Mouse (Mus musculus): ENCODE data around the gene Itpk1. TPM values are rescaled to one million over a fixed set of nuclear protein-coding genes. Genes with fewer than 3 reads are reported as not detected.

Itpk1 gene
- polyA plus RNA-seq, 1 experiment from 2014 or later = 8.8 TPM

DNA sequence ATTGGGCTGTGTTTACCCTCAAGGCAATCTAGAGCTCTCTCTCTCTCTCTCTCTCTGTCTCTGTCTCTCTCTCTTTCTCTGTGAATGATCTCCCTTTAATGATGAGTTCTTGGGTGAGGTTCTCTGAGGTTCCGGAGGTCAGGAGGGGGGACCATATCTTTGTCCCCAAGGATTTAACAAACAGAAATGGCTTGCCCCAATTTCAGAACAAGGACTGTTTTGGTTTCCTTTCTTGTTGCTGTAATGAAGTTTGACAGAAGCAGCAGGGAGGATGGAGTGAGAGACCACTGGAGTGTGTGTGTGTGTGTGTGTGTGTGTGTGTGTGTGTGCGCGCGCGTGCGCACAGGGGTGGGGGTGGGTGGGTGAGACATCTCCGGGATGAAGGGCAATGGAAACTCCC, 163.6 kb downstream of the Itpk1 start:
- no peaks in the 10 kb centered on the region for H3K9me3 ChIP-seq (replicated peaks; ENCODE audit: control insufficient read depth, low read length)
- no peak for ATAC-seq (replicated peaks; ENCODE audit: extremely low read depth, insufficient read depth, low FRiP score)
- no peak overlapping the region for H3K27ac ChIP-seq (ENCODE audit: low read length)
- no peak overlapping the region for H3K4me3 ChIP-seq (ENCODE audit: low read length)
- no peak overlapping the region for H3K9ac ChIP-seq (ENCODE audit: low read length)
- H3K36me3 ChIP-seq (ENCODE audit: control insufficient read depth, insufficient read depth) = no peaks in the 10 kb centered on the region
- H3K4me1 ChIP-seq (ENCODE audit: control insufficient read depth, insufficient read depth, low read length) = no peaks in the 10 kb centered on the region
- WGBS = 91% methylated on average over 7 of the region's 7 CpGs
- H3K27me3 ChIP-seq (ENCODE audit: control insufficient read depth, insufficient read depth, low read length) = no peaks in the 10 kb centered on the region
- H3K4me2 ChIP-seq (ENCODE audit: low read depth, low read length) = no peak overlapping the region

DNA sequence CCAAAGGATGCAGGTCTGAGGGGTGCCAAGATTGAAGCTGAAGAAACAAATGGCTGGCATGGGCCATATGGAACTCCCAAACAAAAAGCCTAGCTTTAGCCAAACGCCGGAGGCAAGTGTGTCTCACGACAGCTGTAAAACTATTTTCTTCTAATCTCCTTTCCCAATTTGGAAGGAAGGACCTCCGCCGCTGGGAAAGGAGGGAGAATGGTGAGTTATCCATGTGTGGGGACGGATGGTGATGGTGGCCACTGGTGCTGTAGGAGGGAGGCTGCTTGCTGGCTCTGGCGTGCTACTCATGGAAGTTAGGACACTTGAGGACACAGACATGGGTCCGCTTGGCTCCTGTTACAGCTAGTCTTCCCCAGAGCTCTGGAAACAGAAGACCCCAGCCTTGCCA, 164.5 kb downstream of the Itpk1 start:
- Histone ChIP-seq H3K36me3 (ENCODE audit: control insufficient read depth, insufficient read depth) (no peaks in the 10 kb centered on the region), H3K9ac (ENCODE audit: low read length) (no peak overlapping the region), H3K27me3 (ENCODE audit: control insufficient read depth, insufficient read depth, low read length) (no peaks in the 10 kb centered on the region), H3K9me3 (replicated peaks; ENCODE audit: control insufficient read depth, low read length) (no peaks in the 10 kb centered on the region), H3K27ac (ENCODE audit: low read length) (no peak overlapping the region), H3K4me2 (ENCODE audit: low read depth, low read length) (no peak overlapping the region), H3K4me3 (ENCODE audit: low read length) (no peak overlapping the region), H3K4me1 (ENCODE audit: control insufficient read depth, insufficient read depth, low read length) (no peaks in the 10 kb centered on the region)
- no peak for ATAC-seq (replicated peaks; ENCODE audit: extremely low read depth, insufficient read depth, low FRiP score)
- 57% methylated on average over 8 of the region's 8 CpGs for WGBS

DNA sequence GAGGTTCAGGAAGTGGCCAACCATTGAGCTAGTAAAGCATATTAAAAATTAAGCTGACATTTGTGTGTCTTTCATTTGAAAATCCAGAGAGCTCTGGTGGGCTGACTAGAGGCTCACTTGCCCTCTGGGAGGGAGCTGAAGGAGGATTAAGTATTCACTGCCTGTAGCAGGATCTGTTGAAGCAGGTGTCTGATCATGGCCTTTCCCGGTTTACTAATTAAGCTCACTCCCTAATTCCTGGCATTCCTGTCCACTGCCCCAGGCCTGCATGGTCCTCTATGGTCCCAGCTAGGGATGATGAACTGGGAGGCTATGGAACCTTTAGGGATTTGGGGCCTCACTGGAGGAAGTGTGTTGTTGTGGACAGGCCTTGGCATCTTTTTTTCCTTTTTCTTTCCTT, 168.9 kb downstream of the Itpk1 start:
- no peak overlapping the region for H3K9ac ChIP-seq (ENCODE audit: low read length)

DNA sequence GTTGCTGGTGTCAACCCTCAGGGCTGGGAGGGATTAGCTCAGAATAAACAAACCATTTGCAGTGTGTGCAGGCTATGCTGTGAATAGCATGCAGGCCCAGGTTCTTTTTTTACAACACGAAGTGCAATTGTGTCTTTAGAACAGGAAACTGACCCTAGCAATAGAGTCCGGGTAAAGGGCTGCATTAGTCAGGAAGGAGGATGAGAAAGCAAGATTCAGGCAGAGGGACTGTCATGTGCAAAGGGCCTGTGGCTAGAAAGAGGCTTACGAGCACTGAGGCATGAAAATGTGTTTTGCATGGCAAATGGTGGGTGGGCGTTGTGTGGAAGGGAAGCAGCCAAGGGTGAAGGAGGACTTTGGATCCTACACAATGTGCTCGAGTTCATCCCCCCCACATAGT, 176.7 kb downstream of the Itpk1 start:
- Histone ChIP-seq H3K4me1 (ENCODE audit: control insufficient read depth, insufficient read depth, low read length) (no peaks in the 10 kb centered on the region), H3K4me2 (ENCODE audit: low read depth, low read length) (no peak overlapping the region), H3K27me3 (ENCODE audit: control insufficient read depth, insufficient read depth, low read length) (no peaks in the 10 kb centered on the region), H3K9me3 (replicated peaks; ENCODE audit: control insufficient read depth, low read length) (no peaks in the 10 kb centered on the region), H3K4me3 (ENCODE audit: low read length) (no peak overlapping the region), H3K9ac (ENCODE audit: low read length) (no peak overlapping the region), H3K27ac (ENCODE audit: low read length) (no peak overlapping the region), H3K36me3 (ENCODE audit: control insufficient read depth, insufficient read depth) (no peaks in the 10 kb centered on the region)
- ATAC-seq (replicated peaks; ENCODE audit: extremely low read depth, insufficient read depth, low FRiP score) = no peak
- WGBS = 69% methylated on average over 5 of the region's 5 CpGs

More for the DNA sequence above, 168.9 kb downstream of the Itpk1 start:
- Histone ChIP-seq H3K27ac (ENCODE audit: low read length) (no peak overlapping the region), H3K4me1 (ENCODE audit: control insufficient read depth, insufficient read depth, low read length) (no peaks in the 10 kb centered on the region), H3K4me2 (ENCODE audit: low read depth, low read length) (no peak overlapping the region), H3K27me3 (ENCODE audit: control insufficient read depth, insufficient read depth, low read length) (no peaks in the 10 kb centered on the region), H3K4me3 (ENCODE audit: low read length) (no peak overlapping the region), H3K9me3 (replicated peaks; ENCODE audit: control insufficient read depth, low read length) (no peaks in the 10 kb centered on the region), H3K36me3 (ENCODE audit: control insufficient read depth, insufficient read depth) (no peaks in the 10 kb centered on the region)
- no peak for ATAC-seq (replicated peaks; ENCODE audit: extremely low read depth, insufficient read depth, low FRiP score)
- 41% methylated on average over 1 of the region's 1 CpGs for WGBS

DNA sequence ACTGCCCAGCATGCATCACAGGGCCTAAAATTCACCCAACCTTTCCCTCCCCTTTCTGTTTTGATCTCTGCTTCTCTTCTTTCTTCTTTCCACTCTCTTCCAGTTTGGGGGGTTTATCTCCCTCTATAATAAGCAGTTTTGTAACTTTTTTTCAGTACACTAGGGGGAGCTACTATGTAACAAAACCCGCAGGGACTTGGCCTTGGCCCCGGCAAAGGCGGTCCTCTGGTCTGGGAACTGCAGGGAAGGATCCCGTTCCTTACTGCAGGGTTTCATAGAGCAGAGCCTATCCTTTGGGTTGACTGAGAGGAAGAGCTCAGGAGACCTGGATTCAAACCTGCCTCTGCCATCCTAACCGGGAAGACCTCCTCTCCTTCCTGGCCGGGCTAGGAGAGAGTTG, 180.0 kb downstream of the Itpk1 start:
- H3K9ac ChIP-seq (ENCODE audit: low read length) = no peak overlapping the region
- 0 out of 2 replicates have a peak, but pooled peaks have one; percentile 41 for ATAC-seq (replicated peaks; ENCODE audit: extremely low read depth, insufficient read depth, low FRiP score)
- H3K4me3 ChIP-seq (ENCODE audit: low read length) = no peak overlapping the region
- H3K4me2 ChIP-seq (ENCODE audit: low read depth, low read length) = no peak overlapping the region
- 16% methylated on average over 6 of the region's 6 CpGs for WGBS
- H3K36me3 ChIP-seq (ENCODE audit: control insufficient read depth, insufficient read depth) = no peaks in the 10 kb centered on the region
- no peaks in the 10 kb centered on the region for H3K9me3 ChIP-seq (replicated peaks; ENCODE audit: control insufficient read depth, low read length)
- no peak overlapping the region for H3K27ac ChIP-seq (ENCODE audit: low read length)
- H3K4me1 ChIP-seq (ENCODE audit: control insufficient read depth, insufficient read depth, low read length) = peaks cover 2% of the 10 kb centered on the region; the same call in 1 of the 2 replicates
- no peaks in the 10 kb centered on the region for H3K27me3 ChIP-seq (ENCODE audit: control insufficient read depth, insufficient read depth, low read length)

DNA sequence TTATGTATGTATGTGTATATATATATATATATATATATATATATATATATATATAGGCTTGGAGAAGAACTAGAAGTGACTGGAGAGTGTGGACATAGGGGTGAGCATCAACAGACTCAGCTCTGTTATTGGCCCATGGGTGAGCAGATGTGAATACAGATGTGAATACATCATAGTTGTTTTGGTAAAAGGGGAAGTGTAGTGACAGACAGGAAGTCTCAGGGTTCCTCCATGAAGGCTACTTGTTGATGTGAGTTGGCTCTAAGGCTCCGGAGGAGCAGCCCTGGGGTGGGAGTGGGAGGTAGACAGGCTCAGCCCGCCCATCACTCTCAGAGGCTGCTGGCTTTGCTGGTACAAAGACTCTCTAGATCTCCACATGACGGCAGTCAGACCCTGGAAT, 180.5 kb downstream of the Itpk1 start:
- Histone ChIP-seq H3K27ac (ENCODE audit: low read length) (no peak overlapping the region), H3K36me3 (ENCODE audit: control insufficient read depth, insufficient read depth) (no peaks in the 10 kb centered on the region), H3K4me3 (ENCODE audit: low read length) (no peak overlapping the region), H3K4me1 (ENCODE audit: control insufficient read depth, insufficient read depth, low read length) (peaks cover 2% of the 10 kb centered on the region; the same call in 1 of the 2 replicates), H3K4me2 (ENCODE audit: low read depth, low read length) (no peak overlapping the region), H3K9me3 (replicated peaks; ENCODE audit: control insufficient read depth, low read length) (no peaks in the 10 kb centered on the region), H3K9ac (ENCODE audit: low read length) (no peak overlapping the region), H3K27me3 (ENCODE audit: control insufficient read depth, insufficient read depth, low read length) (no peaks in the 10 kb centered on the region)
- ATAC-seq (replicated peaks; ENCODE audit: extremely low read depth, insufficient read depth, low FRiP score) = no peak
- 56% methylated on average over 3 of the region's 3 CpGs for WGBS

DNA sequence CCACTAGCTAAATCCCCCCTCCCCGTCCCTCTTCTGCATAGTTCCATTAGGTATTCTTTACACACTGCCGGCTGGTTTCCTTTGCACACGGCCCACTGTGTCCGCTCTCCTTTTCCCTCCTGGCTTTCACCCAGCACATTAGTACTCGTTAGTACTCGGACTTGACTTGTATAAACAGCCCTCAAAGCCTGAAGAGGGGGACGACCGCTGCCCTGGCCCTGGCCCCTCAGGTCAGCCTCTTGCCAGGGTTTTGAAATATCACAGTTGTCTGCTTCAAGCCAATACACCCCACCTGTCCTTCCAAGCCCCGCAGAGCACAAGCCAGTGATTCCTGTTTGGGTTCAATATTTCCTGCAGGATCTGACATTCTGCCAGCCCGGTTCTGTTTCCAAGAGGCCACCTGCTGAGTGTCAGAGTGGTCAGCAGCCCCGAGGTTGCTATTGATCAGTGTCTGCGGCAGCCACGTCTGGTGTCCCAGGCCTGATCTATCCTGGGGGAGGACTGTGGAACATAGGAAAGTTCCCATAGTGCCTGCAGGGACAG, 182.9 kb downstream of the Itpk1 start:
- peak; percentile 52; the same call in 1 of the 2 replicates for ATAC-seq (replicated peaks; ENCODE audit: extremely low read depth, insufficient read depth, low FRiP score)
- Histone ChIP-seq H3K9me3 (replicated peaks; ENCODE audit: control insufficient read depth, low read length) (no peaks in the 10 kb centered on the region), H3K36me3 (ENCODE audit: control insufficient read depth, insufficient read depth) (no peaks in the 10 kb centered on the region), H3K4me3 (ENCODE audit: low read length) (no peak overlapping the region), H3K4me1 (ENCODE audit: control insufficient read depth, insufficient read depth, low read length) (peaks cover 2% of the 10 kb centered on the region; the same call in 1 of the 2 replicates), H3K27ac (ENCODE audit: low read length) (no peak overlapping the region), H3K27me3 (ENCODE audit: control insufficient read depth, insufficient read depth, low read length) (no peaks in the 10 kb centered on the region), H3K9ac (ENCODE audit: low read length) (no peak overlapping the region), H3K4me2 (ENCODE audit: low read depth, low read length) (no peak overlapping the region)
- 35% methylated on average over 13 of the region's 13 CpGs for WGBS

DNA sequence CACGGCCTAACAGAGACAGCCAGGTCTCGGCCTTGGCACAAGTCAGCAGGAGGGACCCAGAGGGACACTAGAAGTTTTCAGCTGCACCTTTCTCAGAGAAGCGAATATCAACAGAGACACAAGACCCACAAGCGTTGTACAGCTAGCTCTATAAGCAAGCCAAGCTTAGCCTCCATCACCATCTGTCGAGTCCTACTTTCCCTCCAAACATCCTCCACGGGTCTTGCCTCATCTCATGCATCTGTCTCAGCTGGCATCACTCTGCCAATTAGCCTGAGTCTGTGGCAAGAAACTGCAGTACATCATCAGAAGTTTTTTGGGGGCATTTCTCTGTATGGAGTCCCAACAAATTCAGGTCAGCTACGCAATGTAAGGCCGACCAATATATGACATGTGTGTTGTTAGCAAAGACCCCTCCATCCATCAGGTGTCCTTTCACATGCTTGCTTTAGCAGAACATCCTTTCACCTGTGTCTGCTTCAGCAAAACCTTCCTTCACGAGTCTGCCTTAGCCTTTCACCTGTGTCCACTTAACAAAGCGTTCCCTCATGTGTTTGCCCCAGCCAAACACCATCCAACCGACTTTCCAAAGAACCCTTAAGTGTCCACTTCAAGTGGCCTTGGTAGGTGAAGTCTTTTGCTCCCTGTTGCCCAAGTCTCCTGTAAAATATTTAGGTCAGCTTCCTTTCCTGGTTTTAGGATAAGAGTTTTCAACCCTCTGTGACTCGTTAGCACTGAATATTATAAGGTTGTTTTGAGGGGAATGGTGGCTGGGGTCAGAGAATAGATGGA, 184.6 kb downstream of the Itpk1 start:
- WGBS = 80% methylated on average over 12 of the region's 12 CpGs
- H3K4me1 ChIP-seq (ENCODE audit: control insufficient read depth, insufficient read depth, low read length) = peaks cover 2% of the 10 kb centered on the region; the same call in 1 of the 2 replicates
- no peaks in the 10 kb centered on the region for H3K36me3 ChIP-seq (ENCODE audit: control insufficient read depth, insufficient read depth)
- H3K4me2 ChIP-seq (ENCODE audit: low read depth, low read length) = no peak overlapping the region
- H3K9me3 ChIP-seq (replicated peaks; ENCODE audit: control insufficient read depth, low read length) = no peaks in the 10 kb centered on the region
- H3K27me3 ChIP-seq (ENCODE audit: control insufficient read depth, insufficient read depth, low read length) = no peaks in the 10 kb centered on the region
- ATAC-seq (replicated peaks; ENCODE audit: extremely low read depth, insufficient read depth, low FRiP score) = no peak
- no peak overlapping the region for H3K27ac ChIP-seq (ENCODE audit: low read length)
- H3K9ac ChIP-seq (ENCODE audit: low read length) = no peak overlapping the region
- H3K4me3 ChIP-seq (ENCODE audit: low read length) = no peak overlapping the region

Data from heart, embryonic 16.5 days (tissue).